Mouse (Mus musculus): ENCODE data around the gene Kazn. TPM values are rescaled to one million over a fixed set of nuclear protein-coding genes. Genes with fewer than 3 reads are reported as not detected.

The Kazn gene
- polyA plus RNA-seq (2012; fragmentation: generic; extraction: Trizol): not detected

DNA sequence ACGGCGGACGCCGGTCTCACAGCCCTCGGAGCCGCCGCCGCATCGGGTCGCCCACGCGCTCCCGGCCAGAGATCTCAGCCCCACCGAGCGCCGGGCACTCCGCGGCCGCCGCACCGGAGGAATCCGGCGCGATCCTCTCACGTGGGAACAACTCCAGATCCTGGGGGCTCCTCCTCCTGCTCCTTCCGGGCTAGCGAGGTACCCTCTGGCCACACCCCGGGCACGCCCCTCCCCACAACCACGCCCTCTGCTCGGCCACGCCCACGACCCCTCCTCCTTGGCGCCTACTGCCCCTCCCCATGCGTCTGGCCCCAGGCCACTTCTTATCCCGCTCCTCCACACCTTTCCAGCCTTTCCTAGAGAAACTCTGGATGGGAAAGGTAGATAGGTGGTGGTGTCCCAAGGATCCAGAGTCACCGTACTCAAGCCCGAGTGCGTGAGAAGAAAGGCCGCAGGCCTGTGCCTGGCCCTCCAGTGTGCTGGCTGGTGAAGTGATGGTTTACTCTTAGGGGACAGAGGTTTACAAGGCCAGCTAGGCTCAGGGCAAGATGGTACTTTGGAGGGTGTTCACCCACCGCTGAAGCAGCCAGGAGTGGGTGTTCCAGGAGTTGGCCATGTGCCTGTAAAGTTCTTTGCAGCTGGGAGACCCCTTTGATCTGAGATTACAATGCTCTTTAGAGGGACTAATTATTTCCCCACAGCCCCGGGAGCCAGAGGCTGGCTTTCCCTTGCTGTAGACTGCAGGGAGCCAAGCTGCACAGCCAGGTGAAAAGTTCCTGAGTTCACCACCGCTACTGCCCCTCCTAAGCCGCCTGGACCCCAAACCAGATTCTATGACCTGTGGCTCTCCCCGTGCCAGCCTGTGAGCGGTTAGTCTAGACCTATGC is at the start of gene Kazn:
Gene Kazn, minus strand, starts transcription at position 162 of the 887 bp plus-strand sequence.

DNA sequence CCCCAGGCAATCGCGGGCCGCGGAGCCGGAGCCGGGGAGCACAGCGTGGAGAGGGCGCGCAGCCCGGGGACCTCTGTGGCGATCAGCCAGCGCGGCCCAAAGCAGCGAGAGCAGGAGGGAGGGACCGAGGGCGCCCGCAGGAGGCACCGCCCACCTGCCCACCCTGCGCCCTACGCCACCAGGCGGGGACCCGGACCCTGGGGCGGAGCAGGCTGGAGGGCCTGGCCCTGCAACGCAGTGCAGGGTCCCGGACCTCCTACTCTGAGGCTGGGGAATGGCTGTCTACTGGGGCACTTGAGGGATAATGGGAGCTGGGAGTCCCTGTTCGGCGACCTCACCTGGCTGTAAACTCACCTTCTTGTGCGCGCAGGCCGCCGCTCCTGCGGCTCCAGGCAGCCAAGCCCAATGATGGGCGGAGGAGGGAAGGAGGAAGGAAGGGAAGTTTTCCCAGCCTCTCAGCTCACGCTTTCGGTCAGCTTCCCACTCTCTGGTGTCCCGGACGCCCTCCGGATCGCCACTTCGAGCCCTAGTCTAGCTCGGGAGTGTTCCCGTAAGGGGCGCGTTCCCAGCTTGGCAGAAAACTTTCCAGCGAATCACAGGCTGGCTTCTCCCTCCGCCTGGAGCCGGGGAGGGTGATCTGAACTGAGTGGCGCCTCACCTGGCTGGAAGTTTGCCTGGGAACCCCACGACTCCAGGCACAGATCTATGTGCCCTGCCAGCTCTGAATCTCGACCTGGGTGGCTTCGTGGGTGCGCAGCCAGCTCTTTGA is 154.9 kb downstream of the Kazn start, which contains the start of gene Tmem51:
Gene Tmem51, minus strand, starts transcription at position 174 of the 769 bp plus-strand sequence.

Other genes with a start within 250 kb of the Kazn start
- under 1 TPM in 1 of 2 experiments, not detected in 1; 0.04 TPM for gene Fhad1, start 224.3 kb downstream of the Kazn start, polyA plus RNA-seq (2012; fragmentation: generic; extraction: Trizol)
- gene Tmem51, start 155.1 kb downstream of the Kazn start, polyA plus RNA-seq (2012; fragmentation: generic; extraction: Trizol): not detected